Mouse (Mus musculus): Measurements from ENCODE around the gene Capn11. TPM values are rescaled to one million over a fixed set of nuclear protein-coding genes. Genes with fewer than 3 reads are reported as not detected.

Capn11 gene
- total RNA-seq, 2 experiments from 2014 or later, result 0.10 to 0.27 TPM

GRCm38 (mm10) chr17:45600267-45600666, 58.9 kb downstream of the Capn11 start:
- intact Hi-C loops (cut with DNase I), result no loop called here
- DNase-seq, result no peak

DNA sequence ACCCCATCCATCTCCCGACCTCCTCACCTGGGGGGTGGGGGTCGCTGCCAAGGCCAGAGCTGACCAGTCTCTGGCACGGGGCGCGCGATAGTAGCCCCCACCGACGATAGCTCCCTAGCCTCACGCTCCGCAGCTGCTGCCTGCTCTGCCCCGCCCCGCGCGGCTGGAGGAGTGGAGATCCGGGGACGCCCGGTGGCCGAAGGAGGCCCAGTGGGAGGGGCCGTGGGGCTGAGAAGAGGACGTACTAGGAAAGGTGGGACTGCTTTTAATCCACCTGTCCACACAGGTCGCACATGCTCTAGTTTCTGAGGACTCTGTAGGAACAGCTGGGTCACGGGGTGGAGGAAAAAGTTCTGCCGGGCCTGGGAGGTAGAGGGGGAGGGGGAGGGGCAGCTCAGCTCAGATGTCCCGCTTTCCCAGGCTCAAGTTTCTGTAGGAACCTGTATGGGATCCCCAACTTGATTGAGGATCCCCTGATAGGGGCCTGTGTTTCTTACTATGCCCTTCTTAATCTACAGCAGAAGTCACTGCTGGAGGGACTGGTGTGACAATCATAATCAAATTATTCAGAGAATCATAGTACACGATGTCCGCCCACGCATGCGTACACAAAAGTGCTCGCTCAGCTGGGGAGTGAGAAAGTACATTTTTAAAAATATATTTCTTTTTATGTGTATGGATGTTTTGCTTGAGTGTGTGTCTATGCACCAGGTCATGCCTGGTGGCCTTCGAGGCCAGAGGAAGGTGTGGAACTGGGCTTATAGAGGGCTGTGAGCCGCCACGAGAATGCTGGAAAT, 59.5 kb downstream of the Capn11 start, which contains the start of gene Slc29a1:
Gene Slc29a1 (minus strand): TSS at position 161 of the 797 bp plus-strand sequence.
- intact Hi-C loops (cut with DNase I), result no loop called here
- DNase-seq, result peak; percentile 71 to 72

DNA sequence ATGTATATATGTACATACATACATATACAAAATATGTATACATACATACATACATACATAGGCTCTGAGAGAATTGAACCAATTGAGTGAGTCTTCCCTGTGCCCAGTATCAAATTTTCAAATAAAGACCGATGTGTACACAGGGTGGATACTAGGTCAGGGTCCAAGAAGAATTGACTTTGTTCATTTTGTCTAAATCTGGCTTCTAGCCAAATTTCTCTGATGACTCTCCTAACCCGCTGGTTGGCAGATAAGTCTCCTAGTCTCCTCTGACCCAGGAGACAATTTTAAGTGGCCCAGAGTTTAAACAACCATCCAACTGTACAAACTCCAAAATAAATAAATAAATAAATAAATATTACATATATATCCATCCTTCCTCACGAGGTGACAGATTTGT, 60.2 kb downstream of the Capn11 start:
- DNase-seq, result no peak
- intact Hi-C loops (cut with DNase I), result no loop called here

GRCm38 (mm10) chr17:45598376-45598775, 60.7 kb downstream of the Capn11 start:
- intact Hi-C loops (cut with DNase I), result no loop called here
- DNase-seq, result no peak

DNA sequence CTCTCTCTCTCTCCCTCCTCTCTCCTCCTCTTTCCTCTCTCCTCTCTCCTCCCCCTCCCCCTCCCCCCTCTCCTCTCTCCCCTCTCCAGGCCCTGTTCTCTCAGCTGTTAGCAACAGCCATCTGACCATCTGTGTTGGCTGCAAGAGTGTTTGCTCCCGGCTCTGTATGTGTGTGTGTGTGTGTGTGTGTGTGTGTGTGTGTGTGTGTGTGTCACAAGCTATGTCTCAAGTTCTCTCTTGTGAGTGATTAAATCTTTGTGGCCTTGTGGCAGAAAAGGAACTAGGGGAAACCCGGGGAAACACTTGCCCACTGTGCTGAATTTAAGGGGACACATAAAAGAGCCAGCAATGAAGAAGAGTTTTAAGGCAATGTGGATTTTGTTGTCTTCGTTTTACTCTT, 61.3 kb downstream of the Capn11 start:
- no peak for DNase-seq
- intact Hi-C loops (cut with DNase I), result no loop called here

DNA sequence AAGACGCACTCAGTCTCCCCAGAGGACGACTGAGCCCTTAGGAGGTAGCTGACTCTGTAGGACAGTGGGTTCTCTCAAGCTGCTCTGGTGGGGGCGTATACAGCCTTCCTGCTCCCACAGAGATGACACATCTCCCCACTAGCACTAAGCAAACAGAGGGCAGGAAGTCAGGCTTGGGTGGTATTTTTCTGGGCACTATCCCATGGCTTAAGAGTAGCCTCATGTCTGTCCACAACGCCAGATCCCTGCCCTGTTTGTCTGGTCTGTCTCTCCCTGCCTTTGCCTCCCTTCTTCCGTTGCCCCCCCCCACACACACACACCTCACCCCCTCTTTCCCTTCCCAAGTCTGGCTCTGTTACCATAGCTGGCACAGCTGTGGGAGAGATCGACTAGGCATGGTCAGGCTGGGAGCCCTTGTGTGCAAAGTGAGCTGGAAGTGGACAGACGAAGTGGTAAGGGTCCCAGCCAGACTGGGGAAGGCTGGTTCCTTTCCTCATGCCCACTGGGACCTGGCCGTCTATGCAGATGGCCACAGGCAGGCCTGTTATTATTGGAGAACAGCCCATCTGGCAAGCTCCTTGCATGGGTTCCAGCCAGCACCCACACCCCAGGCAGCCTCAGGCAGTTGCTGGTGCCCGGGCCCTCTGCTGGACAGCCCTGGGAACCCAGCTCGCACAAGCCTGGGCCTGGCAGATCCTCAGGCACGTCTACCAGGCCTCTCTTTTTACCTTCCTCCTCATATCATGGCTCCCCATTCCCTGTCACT, 62.3 kb downstream of the Capn11 start:
- intact Hi-C loops (cut with DNase I), result no loop called here

GRCm38 (mm10) chr17:45595736-45596390, 63.3 kb downstream of the Capn11 start:
- intact Hi-C loops (cut with DNase I), result no loop called here
- no peak for DNase-seq

More for the DNA sequence above, 62.3 kb downstream of the Capn11 start:
- peak; percentile 82 to 83 for DNase-seq

DNA sequence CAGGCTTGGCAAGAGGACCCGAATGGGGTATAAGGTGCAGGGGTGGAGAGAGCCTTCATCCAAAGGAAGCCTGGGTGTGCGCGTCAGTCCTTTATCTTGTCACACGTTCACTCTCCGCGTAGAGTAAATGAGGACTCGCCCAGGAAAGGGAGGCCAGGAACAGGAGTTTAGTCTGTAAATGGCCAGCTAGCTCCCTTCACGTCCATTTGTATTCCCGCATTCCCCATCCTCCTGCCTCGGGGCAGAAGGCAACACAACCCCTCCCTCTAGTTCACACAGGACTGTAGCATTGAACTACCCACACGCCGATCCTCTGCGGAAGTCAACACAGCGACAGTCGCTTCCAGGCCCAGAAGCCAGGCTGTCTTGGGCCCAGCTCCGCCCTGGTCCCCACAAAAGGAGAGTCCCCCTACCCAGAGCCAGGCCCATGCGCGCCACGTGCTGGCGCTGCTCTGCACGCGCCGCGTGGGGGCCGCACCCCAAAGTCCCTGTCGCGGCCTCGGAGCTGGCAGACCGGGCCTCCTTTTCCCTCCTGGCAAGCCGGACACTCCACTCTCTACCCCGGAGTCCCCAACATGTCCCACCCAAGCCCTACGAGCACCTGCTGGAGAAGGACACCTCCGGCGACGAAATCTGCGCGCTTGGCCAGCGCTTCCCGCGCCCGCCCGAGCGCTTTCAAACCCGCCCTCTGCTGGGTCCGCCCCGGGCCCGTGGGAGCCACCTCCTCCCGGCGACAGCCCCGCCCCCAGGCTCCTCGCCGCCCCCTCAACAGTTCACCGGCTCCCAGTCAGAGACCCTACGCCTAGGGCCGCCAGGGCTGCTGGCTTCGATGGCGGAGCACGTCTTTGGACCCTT, 64.0 kb downstream of the Capn11 start:
- DNase-seq, result peak; percentile 72 to 82
- intact Hi-C loops (cut with DNase I), result no loop called here

DNA sequence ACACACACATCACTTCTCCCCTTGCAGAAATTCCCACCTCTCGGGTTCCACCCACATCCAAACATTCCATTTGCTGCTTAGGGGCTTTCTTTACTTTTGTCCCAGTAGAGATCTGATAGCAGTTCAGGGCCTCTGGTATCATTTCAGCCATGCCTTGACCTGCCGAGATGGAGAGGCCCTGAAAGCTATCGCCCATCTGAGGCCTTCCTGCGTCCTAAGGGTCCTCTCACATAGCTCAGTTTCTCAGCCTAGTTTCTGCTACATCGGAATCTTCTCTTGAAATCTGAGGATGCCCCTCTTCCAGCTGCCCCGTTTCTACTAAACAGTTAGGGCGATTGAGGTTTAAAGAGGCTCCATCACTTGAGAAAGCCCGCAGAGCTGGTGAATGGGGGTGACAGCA, 64.9 kb downstream of the Capn11 start:
- intact Hi-C loops (cut with DNase I), result no loop called here
- no peak for DNase-seq

- intact Hi-C loops (cut with DNase I), result no loop called here
- no peak for DNase-seq
Measured at GRCm38 (mm10) chr17:45593479-45593878, 65.6 kb downstream of the Capn11 start.

DNA sequence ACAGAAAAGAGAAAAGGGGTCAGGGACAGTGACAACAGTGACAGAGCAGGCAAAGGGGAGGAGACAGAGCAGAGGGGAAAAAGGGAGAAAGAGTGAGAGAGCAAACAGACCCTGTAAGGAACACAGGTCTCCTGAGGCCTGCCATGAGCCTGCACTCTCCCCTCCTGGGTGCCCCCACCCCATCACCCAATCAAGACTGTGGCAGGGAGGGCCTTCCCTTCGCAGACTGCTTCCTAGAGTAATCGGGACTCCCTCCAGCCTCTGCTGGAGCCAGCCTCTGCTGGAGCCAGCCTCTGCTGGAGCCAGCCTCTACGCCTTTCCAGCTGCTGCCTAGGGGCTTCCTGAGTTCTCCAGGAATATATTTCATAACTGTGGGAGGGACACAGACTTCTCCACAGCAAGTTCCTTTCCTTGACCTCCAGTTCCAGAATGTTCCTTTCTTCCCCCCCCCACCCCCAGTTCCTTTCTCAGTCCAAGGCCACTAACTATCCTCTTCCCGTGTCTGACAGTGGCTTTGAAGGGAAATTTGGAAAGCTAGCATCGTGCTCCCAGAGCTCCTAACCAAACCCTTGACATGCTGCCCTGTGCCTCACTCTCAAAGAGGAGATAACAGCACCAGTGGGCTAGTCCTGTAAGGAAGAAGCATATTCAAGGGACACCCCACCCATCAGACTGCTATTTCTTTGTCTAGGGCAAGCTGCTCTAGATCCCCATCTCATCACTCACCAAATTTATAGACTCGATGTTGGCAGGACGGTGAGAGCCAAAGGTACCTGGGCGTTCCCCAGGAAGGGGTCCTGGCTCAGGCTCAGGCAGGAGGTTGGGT, 66.3 kb downstream of the Capn11 start:
- peak; percentile 60 to 62 for DNase-seq
- intact Hi-C loops (cut with DNase I), result no loop called here

DNA sequence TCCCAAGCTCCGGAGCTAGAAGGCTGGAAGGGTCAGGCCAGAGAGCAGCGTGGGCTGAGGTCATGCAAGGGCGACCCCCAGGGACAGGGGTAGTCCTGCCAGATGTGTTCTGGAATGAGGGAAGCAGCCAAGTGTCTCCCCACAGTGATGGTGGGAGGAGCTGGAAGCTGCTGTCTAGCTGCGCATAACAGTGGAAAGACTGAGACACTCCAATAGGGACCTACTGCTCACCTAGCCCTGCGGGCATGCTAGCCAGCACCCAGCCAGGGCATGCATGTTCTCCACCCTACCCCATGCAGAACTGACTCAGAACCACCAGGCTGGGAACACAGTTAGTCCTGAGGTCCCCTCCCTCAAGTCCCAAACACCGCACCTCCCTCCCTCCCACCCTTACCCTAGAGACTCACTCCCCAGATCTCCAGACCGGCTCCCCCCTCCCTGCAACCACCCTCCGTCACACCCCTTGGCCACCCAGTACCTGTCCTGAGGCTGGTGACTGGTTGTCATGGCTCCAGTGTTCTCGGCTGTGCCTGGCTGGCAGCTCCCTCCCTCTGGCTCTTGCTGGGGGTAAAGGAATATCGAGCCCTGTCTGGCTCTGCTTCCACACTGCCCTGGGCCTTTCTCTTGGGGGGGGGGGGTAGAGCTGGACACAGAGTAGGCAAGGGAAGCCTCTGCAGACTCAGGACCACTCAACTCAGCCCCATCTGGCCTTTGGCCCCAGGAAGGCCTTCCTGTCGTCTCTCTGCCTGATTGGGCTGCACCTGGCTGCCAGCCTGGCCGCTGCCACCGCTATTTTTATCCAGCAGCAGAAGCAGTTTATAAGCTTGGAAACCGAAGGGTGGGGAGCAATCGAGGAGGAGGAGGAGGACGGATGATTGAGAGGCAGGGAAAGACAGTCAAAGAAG, 67.2 kb downstream of the Capn11 start:
- peak; percentile 78 to 86 for DNase-seq
- intact Hi-C loops (cut with DNase I), result no loop called here

DNA sequence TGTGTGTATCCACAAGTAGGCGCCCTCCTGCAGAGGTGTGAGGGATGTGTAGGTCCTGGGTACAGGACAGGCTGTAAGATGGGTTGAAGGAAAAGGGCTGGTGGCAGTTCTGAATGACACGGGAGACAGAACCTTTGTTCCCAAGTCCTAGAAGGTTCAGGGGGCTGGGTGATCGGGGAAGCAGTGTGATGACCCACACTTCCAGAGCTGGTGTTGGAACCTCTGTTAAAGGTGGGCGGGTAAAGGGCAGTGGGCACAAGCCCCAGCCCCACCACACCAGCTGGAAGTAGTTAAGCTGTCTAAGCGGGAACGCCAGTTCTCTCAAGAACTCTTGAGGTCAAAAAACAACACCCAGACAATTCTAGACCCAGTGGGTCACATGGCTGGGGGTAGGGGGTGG, 68.7 kb downstream of the Capn11 start:
- intact Hi-C loops (cut with DNase I), result no loop called here
- DNase-seq, result no peak

DNA sequence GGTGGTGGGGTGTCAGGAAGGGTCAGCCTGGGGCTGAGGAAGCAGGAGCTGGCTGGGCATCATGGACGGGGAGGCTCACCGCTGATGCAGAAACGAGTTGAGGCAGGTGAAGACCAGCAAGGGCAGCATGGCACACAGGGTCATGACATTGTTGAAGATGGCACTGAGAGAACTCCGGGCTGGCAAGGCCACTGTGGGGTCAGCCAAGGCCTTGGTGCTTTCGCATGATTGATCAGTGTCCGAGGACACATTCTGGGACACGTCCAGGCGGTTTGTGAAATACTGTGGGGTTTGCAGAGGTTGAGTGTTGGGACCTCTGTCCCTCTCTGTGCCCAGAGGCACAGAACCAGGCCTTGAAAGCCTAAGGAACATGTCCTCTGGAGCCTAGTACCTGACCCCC, 69.3 kb downstream of the Capn11 start:
- intact Hi-C loops (cut with DNase I), result no loop called here
- no peak for DNase-seq

GRCm38 (mm10) chr17:45589236-45589635, 69.9 kb downstream of the Capn11 start:
- intact Hi-C loops (cut with DNase I), result no loop called here
- no peak for DNase-seq

- intact Hi-C loops (cut with DNase I), result no loop called here
- DNase-seq, result no peak
Measured at GRCm38 (mm10) chr17:45588370-45588769, 70.8 kb downstream of the Capn11 start.

- no peak for DNase-seq
- intact Hi-C loops (cut with DNase I), result no loop called here
Measured at GRCm38 (mm10) chr17:45586449-45586837, 72.7 kb downstream of the Capn11 start.

GRCm38 (mm10) chr17:45585725-45586448, 73.2 kb downstream of the Capn11 start:
- no peak for DNase-seq
- intact Hi-C loops (cut with DNase I), result loop anchor here (1.0 kb wide), 1 partner anchor 43 kb away; no protein-coding TSS in a partner anchor

Measured in gastrocnemius, postnatal 36 days (tissue).